Mouse (Mus musculus): ENCODE data around the gene Babam1. TPM values are rescaled to one million over a fixed set of nuclear protein-coding genes. Genes with fewer than 3 reads are reported as not detected.
"Not testable (repeated sequence)": the region's sequence is repeated elsewhere in the genome, so short reads cannot be mapped to it uniquely, and the experiment has no call there.

Gene Babam1
- polyA plus RNA-seq, 1 experiment from 2014 or later: 96.0 TPM

- H3K27ac ChIP-seq (replicated peaks): no peak overlapping the region
- WGBS: 55% methylated on average over 11 of the region's 11 CpGs
- no peak overlapping the region for H3K4me3 ChIP-seq (replicated peaks)
- peaks cover 1% of the 10 kb centered on the region for H3K4me1 ChIP-seq
- no peaks in the 10 kb centered on the region for H3K9me3 ChIP-seq (replicated peaks)
- ATAC-seq (ENCODE audit: low FRiP score): no peak
- H3K4me2 ChIP-seq: no peak overlapping the region
- H3K36me3 ChIP-seq: no peaks in the 10 kb centered on the region
- H3K9ac ChIP-seq (replicated peaks): no peak overlapping the region
- no peaks in the 10 kb centered on the region for H3K27me3 ChIP-seq (replicated peaks)
These were observed 15.0 kb downstream of the Babam1 start for GRCm38 (mm10) chr8:71411535-71412273.

DNA sequence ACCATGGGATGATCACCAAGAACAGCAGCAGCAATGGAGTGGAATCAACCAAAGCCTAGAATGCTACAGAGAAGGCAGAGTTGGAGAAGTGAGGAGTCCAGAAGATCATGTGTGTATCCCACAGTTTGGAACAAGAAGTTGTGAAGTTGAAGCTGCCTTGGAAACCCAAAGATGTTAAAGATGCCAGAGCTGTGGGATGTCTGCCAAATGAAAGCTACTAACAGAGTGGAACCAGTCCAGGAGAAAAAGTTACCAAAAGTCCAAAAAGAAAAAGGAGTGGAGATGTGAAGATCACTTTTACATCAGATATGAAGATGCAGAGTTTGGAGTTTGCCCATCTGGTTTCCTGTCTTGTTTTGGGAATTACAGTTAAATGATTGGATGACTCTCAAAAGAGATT is 25.5 kb downstream of the Babam1 start:
- H3K27ac ChIP-seq (replicated peaks): no peak overlapping the region
- H3K27me3 ChIP-seq (replicated peaks): no peaks in the 10 kb centered on the region
- H3K4me3 ChIP-seq (replicated peaks): no peak overlapping the region
- H3K4me1 ChIP-seq: no peaks in the 10 kb centered on the region
- H3K9ac ChIP-seq (replicated peaks): no peak overlapping the region
- no peaks in the 10 kb centered on the region for H3K36me3 ChIP-seq
- H3K4me2 ChIP-seq: no peak overlapping the region
- H3K9me3 ChIP-seq (replicated peaks): no peaks in the 10 kb centered on the region
- ATAC-seq (ENCODE audit: low FRiP score): no peak

- 86% methylated on average over 1 of the region's 1 CpGs for WGBS
- H3K9me3 ChIP-seq (replicated peaks); ATAC-seq (ENCODE audit: low FRiP score); H3K4me3 ChIP-seq (replicated peaks); H3K9ac ChIP-seq (replicated peaks); H3K4me2 ChIP-seq; H3K36me3 ChIP-seq; H3K27me3 ChIP-seq (replicated peaks); H3K4me1 ChIP-seq; H3K27ac ChIP-seq (replicated peaks): not testable (repeated sequence)
These were observed 36.3 kb downstream of the Babam1 start for GRCm38 (mm10) chr8:71432935-71433334.

GRCm38 (mm10) chr8:71437041-71437440 is 40.4 kb downstream of the Babam1 start:
- WGBS: 57% methylated on average over 3 of the region's 3 CpGs
- H3K27ac ChIP-seq (replicated peaks): no peak overlapping the region
- H3K9me3 ChIP-seq (replicated peaks): no peaks in the 10 kb centered on the region
- no peak overlapping the region for H3K4me3 ChIP-seq (replicated peaks)
- H3K27me3 ChIP-seq (replicated peaks): peaks cover 3% of the 10 kb centered on the region; the same call in 1 of the 2 replicates
- ATAC-seq (ENCODE audit: low FRiP score): no peak
- no peaks in the 10 kb centered on the region for H3K4me1 ChIP-seq
- no peak overlapping the region for H3K9ac ChIP-seq (replicated peaks)
- no peak overlapping the region for H3K4me2 ChIP-seq
- no peaks in the 10 kb centered on the region for H3K36me3 ChIP-seq

DNA sequence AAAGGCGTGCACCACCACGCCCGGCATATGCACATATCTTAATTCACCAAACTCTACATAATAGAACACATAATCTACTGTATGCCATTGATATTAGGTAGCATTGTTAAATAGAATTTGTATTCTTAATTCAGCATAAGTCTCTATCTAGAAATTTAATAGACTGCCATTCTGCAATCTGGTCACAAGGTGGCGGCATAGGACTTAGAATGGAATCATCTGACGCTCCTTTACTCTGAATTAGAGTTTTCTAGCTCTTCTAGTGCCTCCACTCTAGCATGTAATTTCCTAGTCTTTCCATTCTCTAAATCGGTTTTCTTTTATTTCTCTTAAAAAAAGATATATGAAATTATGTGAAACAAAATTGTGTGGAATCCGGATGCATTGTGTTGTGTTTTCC is 44.7 kb downstream of the Babam1 start:
- Histone ChIP-seq H3K27me3 (replicated peaks) (peaks cover 11% of the 10 kb centered on the region; the same call in 1 of the 2 replicates), H3K9me3 (replicated peaks) (no peaks in the 10 kb centered on the region), H3K4me1 (no peaks in the 10 kb centered on the region), H3K36me3 (no peaks in the 10 kb centered on the region), H3K27ac (replicated peaks) (no peak overlapping the region), H3K4me2 (no peak overlapping the region), H3K4me3 (replicated peaks) (no peak overlapping the region), H3K9ac (replicated peaks) (no peak overlapping the region)
- under 1% methylated on average over 7 of the region's 7 CpGs for WGBS
- peak; percentile 57; the same call in 1 of the 2 replicates for ATAC-seq (ENCODE audit: low FRiP score)

GRCm38 (mm10) chr8:71445096-71445495 is 48.4 kb downstream of the Babam1 start:
- no peak overlapping the region for H3K4me3 ChIP-seq (replicated peaks)
- no peaks in the 10 kb centered on the region for H3K9me3 ChIP-seq (replicated peaks)
- no peak for ATAC-seq (ENCODE audit: low FRiP score)
- no peak overlapping the region for H3K4me2 ChIP-seq
- H3K27ac ChIP-seq (replicated peaks): no peak overlapping the region
- no peaks in the 10 kb centered on the region for H3K4me1 ChIP-seq
- no peak overlapping the region for H3K9ac ChIP-seq (replicated peaks)
- 87% methylated on average over 7 of the region's 7 CpGs for WGBS
- H3K36me3 ChIP-seq: no peaks in the 10 kb centered on the region
- peaks cover 11% of the 10 kb centered on the region; the same call in 1 of the 2 replicates for H3K27me3 ChIP-seq (replicated peaks)

GRCm38 (mm10) chr8:71451337-71451736 is 54.7 kb downstream of the Babam1 start:
- Histone ChIP-seq H3K4me2 (no peak overlapping the region), H3K27ac (replicated peaks) (no peak overlapping the region), H3K9ac (replicated peaks) (no peak overlapping the region), H3K4me3 (replicated peaks) (no peak overlapping the region), H3K9me3 (replicated peaks) (no peaks in the 10 kb centered on the region), H3K36me3 (no peaks in the 10 kb centered on the region), H3K4me1 (no peaks in the 10 kb centered on the region), H3K27me3 (replicated peaks) (no peaks in the 10 kb centered on the region)
- 69% methylated on average over 4 of the region's 4 CpGs for WGBS
- ATAC-seq (ENCODE audit: low FRiP score): no peak

DNA sequence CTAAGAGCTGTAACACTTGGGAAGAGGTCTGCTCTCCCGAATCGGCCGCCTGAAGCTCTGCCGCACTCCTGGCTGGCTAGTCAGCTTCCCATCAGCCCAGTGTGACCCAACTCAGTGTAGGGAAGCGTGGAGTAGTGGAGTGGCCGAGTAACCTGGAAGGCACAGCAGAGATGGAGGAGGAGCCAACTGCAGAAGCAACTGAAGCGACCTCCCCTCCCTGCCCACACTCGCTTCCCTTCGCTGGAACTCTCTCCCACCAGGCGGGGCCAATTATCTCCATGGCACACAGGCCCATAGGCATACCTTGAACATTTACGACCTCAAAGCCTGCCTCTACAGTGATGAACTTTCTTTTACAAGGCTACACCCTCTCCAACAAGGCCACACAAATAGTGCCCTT is 55.1 kb downstream of the Babam1 start:
- no peak for ATAC-seq (ENCODE audit: low FRiP score)
- Histone ChIP-seq H3K9ac (replicated peaks) (no peak overlapping the region), H3K4me1 (no peaks in the 10 kb centered on the region), H3K27me3 (replicated peaks) (no peaks in the 10 kb centered on the region), H3K27ac (replicated peaks) (no peak overlapping the region), H3K9me3 (replicated peaks) (no peaks in the 10 kb centered on the region), H3K4me2 (no peak overlapping the region), H3K4me3 (replicated peaks) (no peak overlapping the region), H3K36me3 (peaks cover 3% of the 10 kb centered on the region)
- 45% methylated on average over 11 of the region's 11 CpGs for WGBS

DNA sequence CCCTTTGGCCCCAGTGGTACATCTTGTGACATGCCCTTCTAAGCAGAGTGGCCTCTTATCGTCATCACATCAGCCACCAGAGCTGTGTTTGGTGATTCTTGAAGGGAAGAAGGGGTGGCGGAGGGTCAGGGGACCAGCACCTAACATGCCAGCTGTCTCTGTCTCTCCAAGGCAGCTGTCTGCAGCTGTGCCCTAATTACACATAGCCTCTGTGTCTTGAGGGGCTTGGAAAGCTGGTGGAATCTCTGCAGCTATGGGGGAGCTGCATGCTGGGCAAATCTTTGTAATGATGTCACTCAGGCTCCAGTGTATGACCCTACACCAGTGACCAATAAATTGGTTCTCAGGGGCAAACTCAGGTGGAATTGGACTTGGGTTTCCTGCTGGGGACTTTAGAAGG is 56.0 kb downstream of the Babam1 start:
- Histone ChIP-seq H3K36me3 (peaks cover 12% of the 10 kb centered on the region), H3K4me2 (no peak overlapping the region), H3K4me1 (no peaks in the 10 kb centered on the region), H3K27me3 (replicated peaks) (no peaks in the 10 kb centered on the region), H3K9me3 (replicated peaks) (no peaks in the 10 kb centered on the region), H3K9ac (replicated peaks) (no peak overlapping the region), H3K4me3 (replicated peaks) (no peak overlapping the region), H3K27ac (replicated peaks) (no peak overlapping the region)
- 85% methylated on average over 2 of the region's 2 CpGs for WGBS
- ATAC-seq (ENCODE audit: low FRiP score): no peak

Other genes starting within 250 kb of the Babam1 start
- gene Myo9b, start 124.1 kb upstream of the Babam1 start, polyA plus RNA-seq (2015; fragmentation: Nextera tagmentation; extraction: Ambion mirVana): 14.9 and 16.0 TPM in 2 replicates
- gene Haus8, start 123.9 kb upstream of the Babam1 start, polyA plus RNA-seq (2015; fragmentation: Nextera tagmentation; extraction: Ambion mirVana): 68.5 and 72.0 TPM in 2 replicates
- 121 and 122 TPM in 2 replicates for gene Use1, start 30.0 kb upstream of the Babam1 start, polyA plus RNA-seq (2015; fragmentation: Nextera tagmentation; extraction: Ambion mirVana)
- gene Ocel1, start 25.6 kb upstream of the Babam1 start, polyA plus RNA-seq (2015; fragmentation: Nextera tagmentation; extraction: Ambion mirVana): 5.6 and 9.2 TPM in 2 replicates
- gene Nr2f6, start 14.9 kb upstream of the Babam1 start, polyA plus RNA-seq (2015; fragmentation: Nextera tagmentation; extraction: Ambion mirVana): 28.6 and 34.9 TPM in 2 replicates
- 7.0 and 9.8 TPM in 2 replicates for gene Ushbp1, start 1.1 kb upstream of the Babam1 start, polyA plus RNA-seq (2015; fragmentation: Nextera tagmentation; extraction: Ambion mirVana)
- gene Ankle1, start 9.1 kb downstream of the Babam1 start, polyA plus RNA-seq (2015; fragmentation: Nextera tagmentation; extraction: Ambion mirVana): 7.0 and 16.4 TPM in 2 replicates
- 160 and 192 TPM in 2 replicates for gene Abhd8, start 66.8 kb downstream of the Babam1 start, polyA plus RNA-seq (2015; fragmentation: Nextera tagmentation; extraction: Ambion mirVana)
- 181 and 182 TPM in 2 replicates for gene Mrpl34, start 68.1 kb downstream of the Babam1 start, polyA plus RNA-seq (2015; fragmentation: Nextera tagmentation; extraction: Ambion mirVana)
- gene Dda1, start 72.3 kb downstream of the Babam1 start, polyA plus RNA-seq (2015; fragmentation: Nextera tagmentation; extraction: Ambion mirVana): 223 and 252 TPM in 2 replicates
- gene Ano8, start 89.1 kb downstream of the Babam1 start, polyA plus RNA-seq (2015; fragmentation: Nextera tagmentation; extraction: Ambion mirVana): 5.7 and 6.8 TPM in 2 replicates
- 15.4 and 17.1 TPM in 2 replicates for gene Gtpbp3, start 91.2 kb downstream of the Babam1 start, polyA plus RNA-seq (2015; fragmentation: Nextera tagmentation; extraction: Ambion mirVana)
- gene Plvap, start 114.9 kb downstream of the Babam1 start, polyA plus RNA-seq (2015; fragmentation: Nextera tagmentation; extraction: Ambion mirVana): 9.5 and 21.1 TPM in 2 replicates
- gene Ccdc194, start 128.8 kb downstream of the Babam1 start, polyA plus RNA-seq (2015; fragmentation: Nextera tagmentation; extraction: Ambion mirVana): 0.13 TPM in 2 replicates
- gene Bst2, start 140.6 kb downstream of the Babam1 start, polyA plus RNA-seq (2015; fragmentation: Nextera tagmentation; extraction: Ambion mirVana): 16.1 and 35.7 TPM in 2 replicates
- gene Mvb12a, start 146.1 kb downstream of the Babam1 start, polyA plus RNA-seq (2015; fragmentation: Nextera tagmentation; extraction: Ambion mirVana): 71.3 and 72.0 TPM in 2 replicates
- 0.15 and 0.95 TPM in 2 replicates for gene Tmem221, start 162.0 kb downstream of the Babam1 start, polyA plus RNA-seq (2015; fragmentation: Nextera tagmentation; extraction: Ambion mirVana)
- gene Nxnl1, start 169.7 kb downstream of the Babam1 start, polyA plus RNA-seq (2015; fragmentation: Nextera tagmentation; extraction: Ambion mirVana): 0.15 TPM in 1 of 2 replicates, not detected in the other
- gene Slc27a1, start 172.0 kb downstream of the Babam1 start, polyA plus RNA-seq (2015; fragmentation: Nextera tagmentation; extraction: Ambion mirVana): 83.0 and 85.9 TPM in 2 replicates
- gene Pgls, start 195.3 kb downstream of the Babam1 start, polyA plus RNA-seq (2015; fragmentation: Nextera tagmentation; extraction: Ambion mirVana): 223 and 232 TPM in 2 replicates
- gene Fam129c, start 200.8 kb downstream of the Babam1 start, polyA plus RNA-seq (2015; fragmentation: Nextera tagmentation; extraction: Ambion mirVana): 8.4 and 10.2 TPM in 2 replicates
- 73.4 and 76.9 TPM in 2 replicates for gene Colgalt1, start 214.1 kb downstream of the Babam1 start, polyA plus RNA-seq (2015; fragmentation: Nextera tagmentation; extraction: Ambion mirVana)

All from neural tube, embryonic 15.5 days (tissue).